Mouse (Mus musculus) CH12.LX (cell line): ENCODE data around the gene Cuedc1. TPM values are rescaled to one million over a fixed set of nuclear protein-coding genes. Genes with fewer than 3 reads are reported as not detected.

Source experiments
- DNase-seq: peaks from one replicate; pipeline ENCODE4 v3.0.0-alpha.2; 2013; ENCODE audit errors: extremely low read depth
- H3K27ac ChIP-seq: 2 replicates; pipeline ENCODE4 v1.5.1; 2012; ENCODE audit warnings: low read depth, mild to moderate bottlenecking, control low read depth, moderate library complexity; ENCODE audit not compliant: insufficient read depth
- H3K27me3 ChIP-seq: replicated peaks from 2 replicates; pipeline ENCODE3; 2012; ENCODE audit warnings: inconsistent platforms
- H3K36me3 ChIP-seq, 2 experiments: replicated peaks in 1 of 2; 2 replicates each; pipeline versions ENCODE3 to v1.6.1; 2012; ENCODE audit warnings: inconsistent platforms in 1 of 2, low read length in 1 of 2, mild to moderate bottlenecking in 1 of 2, mixed read lengths in 1 of 2, moderate library complexity in 1 of 2; ENCODE audit not compliant: control insufficient read depth in 1 of 2, insufficient read depth in 1 of 2
- H3K4me1 ChIP-seq, 2 experiments: 2 replicates each; pipeline ENCODE4 v1.6.1; 2012; ENCODE audit warnings: inconsistent platforms in 1 of 2, moderate library complexity in 1 of 2; ENCODE audit not compliant: insufficient read depth in 2 of 2, control insufficient read depth in 1 of 2
- H3K4me2 ChIP-seq: 2 replicates; pipeline ENCODE4 v1.6.1; 2012; ENCODE audit warnings: low read depth, mild to moderate bottlenecking, control low read depth; ENCODE audit not compliant: poor library complexity, insufficient read depth, severe bottlenecking
- H3K4me3 ChIP-seq, 3 experiments: fragments of 150-350 bp in 1 of 3; sonication (generic) in 1 of 3; replicated peaks in 1 of 3; 2 replicates each; pipeline versions ENCODE3 to v1.5.1; 2011 to 2012; ENCODE audit warnings: low read depth in 2 of 3, low read length in 2 of 3, mild to moderate bottlenecking in 2 of 3, moderate library complexity in 2 of 3, control low read depth in 1 of 3, improper control_type of control experiment in 1 of 3, inconsistent platforms in 1 of 3, mixed read lengths in 1 of 3; ENCODE audit not compliant: poor library complexity in 1 of 3
- H3K79me2 ChIP-seq: replicated peaks from 2 replicates; pipeline ENCODE4 v1.6.1; 2012; ENCODE audit warnings: mild to moderate bottlenecking, moderate library complexity; ENCODE audit not compliant: control insufficient read depth, poor library complexity, insufficient read depth, severe bottlenecking; ENCODE audit errors: extremely low read depth
- H3K9ac ChIP-seq: 2 replicates; pipeline ENCODE4 v1.6.1; 2012; ENCODE audit warnings: low read depth, mild to moderate bottlenecking, control low read depth, moderate library complexity; ENCODE audit not compliant: insufficient read depth
- H3K9me3 ChIP-seq: replicated peaks from 2 replicates; pipeline ENCODE3; 2012; ENCODE audit warnings: low read length, inconsistent platforms, mixed read lengths
- BHLHE40 ChIP-seq: IDR thresholded peaks from 2 replicates; pipeline ENCODE4 v1.6.1; 2011; ENCODE audit warnings: mild to moderate bottlenecking, low read depth, low read length, improper control_type of control experiment
- CHD1 ChIP-seq: IDR thresholded peaks from 2 replicates; pipeline ENCODE4 v1.6.1; 2012; ENCODE audit warnings: low read depth, low read length, improper control_type of control experiment, inconsistent platforms
- CHD2 ChIP-seq: IDR thresholded peaks from 2 replicates; pipeline ENCODE4 v1.6.1; 2011; ENCODE audit warnings: low read length, improper control_type of control experiment
- CTCF ChIP-seq, 2 experiments: IDR thresholded peaks in 1 of 2; conservative IDR thresholded peaks in 1 of 2; 2 replicates each; pipeline ENCODE4 v1.5.1; 2011 to 2012; ENCODE audit warnings: low read depth in 2 of 2, low read length in 2 of 2, improper control_type of control experiment in 1 of 2, inconsistent platforms in 1 of 2, mild to moderate bottlenecking in 1 of 2, moderate library complexity in 1 of 2
- E2F4 ChIP-seq: IDR thresholded peaks from 2 replicates; pipeline ENCODE4 v1.6.1; 2011; ENCODE audit warnings: low read depth, low read length, improper control_type of control experiment; ENCODE audit not compliant: insufficient replicate concordance
- ELF1 ChIP-seq: IDR thresholded peaks from 2 replicates; pipeline ENCODE4 v1.6.1; 2014; ENCODE audit warnings: low read depth, mild to moderate bottlenecking, inconsistent platforms, low read length, improper control_type of control experiment
- EP300 ChIP-seq: IDR thresholded peaks from 2 replicates; pipeline ENCODE4 v1.6.1; 2011; ENCODE audit warnings: low read length, improper control_type of control experiment
- ETS1 ChIP-seq: conservative IDR thresholded peaks from 2 replicates; pipeline ENCODE4 v1.6.1; 2012; ENCODE audit warnings: low read depth, mild to moderate bottlenecking, inconsistent platforms, low read length, improper control_type of control experiment, moderate library complexity
- GABPA ChIP-seq: IDR thresholded peaks from 2 replicates; pipeline ENCODE4 v1.6.1; 2012; ENCODE audit warnings: low read depth, low read length, improper control_type of control experiment, inconsistent platforms; ENCODE audit not compliant: insufficient replicate concordance
- HCFC1 ChIP-seq: IDR thresholded peaks from 2 replicates; pipeline ENCODE4 v1.6.1; 2012; ENCODE audit warnings: low read depth, mild to moderate bottlenecking, inconsistent platforms, low read length, improper control_type of control experiment
- IRF4 ChIP-seq: IDR thresholded peaks from 2 replicates; pipeline ENCODE4 v1.6.1; 2014; ENCODE audit warnings: low read depth, mild to moderate bottlenecking, inconsistent platforms, low read length, improper control_type of control experiment
- JUN ChIP-seq: IDR thresholded peaks from 2 replicates; pipeline ENCODE4 v1.6.1; 2011; ENCODE audit warnings: low read depth, mild to moderate bottlenecking, low read length, improper control_type of control experiment, moderate library complexity; ENCODE audit not compliant: insufficient read depth
- JUND ChIP-seq: conservative IDR thresholded peaks from 2 replicates; pipeline ENCODE4 v1.6.1; 2011; ENCODE audit warnings: low read depth, low read length, improper control_type of control experiment
- KAT2A ChIP-seq: IDR thresholded peaks from 2 replicates; pipeline ENCODE4 v1.6.1; 2012; ENCODE audit warnings: low read length, improper control_type of control experiment, inconsistent platforms; ENCODE audit not compliant: insufficient replicate concordance
- MAFK ChIP-seq: IDR thresholded peaks from 2 replicates; pipeline ENCODE4 v1.6.1; 2011; ENCODE audit warnings: low read length, improper control_type of control experiment; ENCODE audit not compliant: insufficient replicate concordance
- MAX ChIP-seq: IDR thresholded peaks from 2 replicates; pipeline ENCODE4 v1.6.1; 2011; ENCODE audit warnings: low read length, improper control_type of control experiment
- MAZ ChIP-seq: IDR thresholded peaks from 2 replicates; pipeline ENCODE4 v1.6.1; 2012; ENCODE audit warnings: low read depth, mild to moderate bottlenecking, inconsistent platforms, low read length, improper control_type of control experiment, moderate library complexity
- MEF2A ChIP-seq: IDR thresholded peaks from 2 replicates; pipeline ENCODE4 v1.6.1; 2014; ENCODE audit warnings: low read depth, mild to moderate bottlenecking, inconsistent platforms, low read length, improper control_type of control experiment, borderline replicate concordance
- MXI1 ChIP-seq: IDR thresholded peaks from 2 replicates; pipeline ENCODE4 v1.6.1; 2011; ENCODE audit warnings: mild to moderate bottlenecking, low read depth, low read length, improper control_type of control experiment
- MYC ChIP-seq: IDR thresholded peaks from 2 replicates; pipeline ENCODE4 v1.6.1; 2011; ENCODE audit warnings: low read depth, mild to moderate bottlenecking, improper control_type of control experiment, low read length
- NELFE ChIP-seq: IDR thresholded peaks from 2 replicates; pipeline ENCODE4 v1.6.1; 2011; ENCODE audit warnings: low read depth, low read length, improper control_type of control experiment
- NRF1 ChIP-seq: IDR thresholded peaks from 2 replicates; pipeline ENCODE4 v1.6.1; 2014; ENCODE audit warnings: low read depth, mild to moderate bottlenecking, inconsistent platforms, low read length, improper control_type of control experiment, moderate library complexity
- PAX5 ChIP-seq: IDR thresholded peaks from 2 replicates; pipeline ENCODE4 v1.6.1; 2012; ENCODE audit warnings: low read length, inconsistent platforms, mixed read lengths
- POLR2A ChIP-seq: IDR thresholded peaks from 2 replicates; pipeline ENCODE4 v1.6.1; 2011; ENCODE audit warnings: low read depth, mild to moderate bottlenecking, improper control_type of control experiment, low read length
- POLR2AphosphoS2 ChIP-seq: IDR thresholded peaks from 2 replicates; pipeline ENCODE4 v1.6.1; 2011; ENCODE audit warnings: low read depth, low read length, improper control_type of control experiment
- RAD21 ChIP-seq: IDR thresholded peaks from 2 replicates; pipeline ENCODE4 v1.6.1; 2011; ENCODE audit warnings: low read depth, mild to moderate bottlenecking, low read length, improper control_type of control experiment, moderate library complexity
- RCOR1 ChIP-seq: conservative IDR thresholded peaks from 2 replicates; pipeline ENCODE4 v1.6.1; 2012; ENCODE audit warnings: low read depth, mild to moderate bottlenecking, inconsistent platforms, low read length, improper control_type of control experiment
- SIN3A ChIP-seq: IDR thresholded peaks from 2 replicates; pipeline ENCODE4 v1.6.1; 2012; ENCODE audit warnings: low read length, improper control_type of control experiment, inconsistent platforms
- SMC3 ChIP-seq: IDR thresholded peaks from 2 replicates; pipeline ENCODE4 v1.6.1; 2011; ENCODE audit warnings: low read depth, low read length, improper control_type of control experiment
- TBP ChIP-seq: conservative IDR thresholded peaks from 2 replicates; pipeline ENCODE4 v1.6.1; 2011; ENCODE audit warnings: low read depth, low read length, improper control_type of control experiment
- TCF12 ChIP-seq: IDR thresholded peaks from 2 replicates; pipeline ENCODE4 v1.6.1; 2014; ENCODE audit warnings: low read depth, mild to moderate bottlenecking, inconsistent platforms, low read length, improper control_type of control experiment
- UBTF ChIP-seq: IDR thresholded peaks from 2 replicates; pipeline ENCODE4 v1.6.1; 2012; ENCODE audit warnings: low read depth, mild to moderate bottlenecking, inconsistent platforms, low read length, improper control_type of control experiment, moderate library complexity
- USF1 ChIP-seq: IDR thresholded peaks from 2 replicates; pipeline ENCODE4 v1.6.1; 2014; ENCODE audit warnings: low read depth, mild to moderate bottlenecking, inconsistent platforms, low read length, improper control_type of control experiment
- USF2 ChIP-seq: conservative IDR thresholded peaks from 2 replicates; pipeline ENCODE4 v1.6.1; 2011; ENCODE audit warnings: low read depth, low read length, improper control_type of control experiment
- ZC3H11A ChIP-seq: IDR thresholded peaks from 2 replicates; pipeline ENCODE4 v1.6.1; 2012; ENCODE audit warnings: low read depth, mild to moderate bottlenecking, inconsistent platforms, low read length, improper control_type of control experiment
- ZKSCAN1 ChIP-seq: IDR thresholded peaks from 2 replicates; pipeline ENCODE4 v1.6.1; 2012; ENCODE audit warnings: low read depth, inconsistent platforms, low read length, improper control_type of control experiment, borderline replicate concordance
- ZMIZ1 ChIP-seq: IDR thresholded peaks from 2 replicates; pipeline ENCODE4 v1.6.1; 2012; ENCODE audit warnings: low read depth, mild to moderate bottlenecking, inconsistent platforms, low read length, improper control_type of control experiment
- ZNF384 ChIP-seq: IDR thresholded peaks from 2 replicates; pipeline ENCODE4 v1.6.1; 2012; ENCODE audit warnings: low read depth, low read length, improper control_type of control experiment, inconsistent platforms
- dilution Hi-C: fragments of 300-500 bp; cut with MboI; formaldehyde crosslinking; loops from 2 replicates; pipeline ENCODE4 v1.14.3; 2020; ENCODE audit warnings: low sequenced_read_pairs; ENCODE audit not compliant: extremely low pct_unique_long_range_greater_than_20kb, extremely low pct_ligation_motif_present
- in situ Hi-C: fragments of 300-500 bp; cut with MboI; formaldehyde crosslinking; loops from 3 replicates; pipeline ENCODE4 v1.14.3; 2019; ENCODE audit warnings: low sequenced_read_pairs, low pct_ligation_motif_present, low pct_unique_long_range_greater_than_20kb, mixed read lengths
- polyA plus RNA-seq: library from polyadenylated mRNA; unstranded; fragments of >175 nt; gene quantifications from 2 replicates; pipeline ENCODE4 v1.2.1, GENCODE M21; 2012; ENCODE audit warnings: low read depth; ENCODE audit not compliant: insufficient read length
- total RNA-seq, 2 experiments: library from RNA; depleted of rRNA; stranded (reverse); fragments of 300-350 nt in 1 of 2; fragments of >200 nt in 1 of 2; gene quantifications; 2 replicates each; pipeline ENCODE4 v1.2.3; 2012 to 2014

Cuedc1 gene
- total and polyA plus RNA-seq, 3 experiments: 0.20 to 0.51 (median 0.47) TPM

DNA sequence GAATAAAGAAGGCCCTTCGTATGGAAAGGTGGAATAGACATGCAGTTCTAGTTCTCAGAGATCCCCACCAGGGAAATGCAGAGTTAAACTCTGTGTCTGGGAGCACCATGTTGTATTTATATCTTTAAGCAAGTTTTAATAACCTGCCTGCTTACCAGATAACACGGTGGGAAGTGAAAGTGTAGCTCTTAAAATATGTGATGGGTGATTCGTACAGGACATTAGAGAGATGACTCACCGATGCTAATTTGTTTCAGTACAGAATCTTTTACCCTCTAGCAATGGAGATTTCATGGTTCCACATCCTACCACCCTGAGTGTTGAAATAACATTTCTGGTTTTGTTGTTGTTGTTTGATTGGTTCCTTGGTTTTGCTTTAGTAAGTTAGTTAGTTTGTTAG is 27.5 kb upstream of the Cuedc1 start:
- peaks cover 4 to 30% of the 10 kb centered on the region in 2 experiments; a peak in 3 of 4 replicates for H3K4me1 ChIP-seq
- H3K27me3 ChIP-seq: no peaks in the 10 kb centered on the region
- in situ Hi-C loops (no loop called here), dilution Hi-C loops (loop anchor here (25.0 kb wide), 1 partner anchor 117 kb away; no protein-coding TSS in a partner anchor)
- no peak overlapping the region for H3K9ac ChIP-seq
- H3K36me3 ChIP-seq: peaks cover 15 to 23% of the 10 kb centered on the region in 2 experiments
- peak; percentile 45 for DNase-seq
- peaks cover 47% of the 10 kb centered on the region for H3K79me2 ChIP-seq
- H3K27ac ChIP-seq: no peak overlapping the region
- H3K4me3 ChIP-seq: no peak overlapping the region
- TF ChIP-seq NELFE: no peak
- no peak; the same call in 1 of the 2 replicates for TF ChIP-seq ELF1
- no peak for TF ChIP-seq SMC3
- no peak; the same call in 1 of the 2 replicates for TF ChIP-seq MXI1
- peak; percentile 84 for TF ChIP-seq MEF2A
- no peak for TF ChIP-seq PAX5
- peak; percentile 46 for TF ChIP-seq MYC
- peak; percentile 90 for TF ChIP-seq IRF4
- TF ChIP-seq BHLHE40: peak; percentile 77
- peak; percentile 59; the same call in 1 of the 2 replicates for TF ChIP-seq CHD2
- TF ChIP-seq TBP: no peak
- TF ChIP-seq POLR2A: no peak
- no peak for TF ChIP-seq KAT2A
- TF ChIP-seq JUND: peak; percentile 92
- peak; percentile 40; the same call in 1 of the 2 replicates for TF ChIP-seq MAX
- TF ChIP-seq RAD21: no peak; the same call in none of the 2 replicates
- TF ChIP-seq GABPA: no peak
- TF ChIP-seq ZNF384: peak; percentile 43
- peak; percentile 20; the same call in 1 of the 2 replicates for TF ChIP-seq HCFC1
- no peak for TF ChIP-seq POLR2AphosphoS2
- TF ChIP-seq USF2: no peak
- no peak for TF ChIP-seq ZMIZ1
- TF ChIP-seq TCF12: 0 out of 2 replicates have a peak, but pooled peaks have one; percentile 20
- TF ChIP-seq JUN: peak; percentile 92
- TF ChIP-seq ZC3H11A: no peak
- TF ChIP-seq ETS1: peak; percentile 76
- no peak for TF ChIP-seq UBTF
- peak; percentile 66; the same call in 1 of the 2 replicates for TF ChIP-seq MAZ
- no peak for TF ChIP-seq ZKSCAN1
- TF ChIP-seq NRF1: no peak
- TF ChIP-seq CTCF (conservative IDR thresholded peaks at IDR 0.05 in 1 of 2, IDR thresholded peaks at IDR 0.05 in 1 of 2; ENCODE audit: low read depth in 2 of 2, low read length in 2 of 2): no peak
- 0 out of 2 replicates have a peak, but pooled peaks have one; percentile 36 for TF ChIP-seq RCOR1
- no peak for TF ChIP-seq USF1
- peak; percentile 91 for TF ChIP-seq EP300
- TF ChIP-seq CHD1: no peak; the same call in 1 of the 2 replicates
- peak; percentile 30; the same call in 1 of the 2 replicates for TF ChIP-seq MAFK
- peak; percentile 86 for TF ChIP-seq SIN3A
- 0 out of 2 replicates have a peak, but pooled peaks have one; percentile 49 for TF ChIP-seq E2F4
- H3K9me3 ChIP-seq: no peaks in the 10 kb centered on the region
- H3K4me2 ChIP-seq: peak overlapping the region; percentile 86
